Mouse (Mus musculus): Measurements from ENCODE around the gene H2-M10.5. TPM values are rescaled to one million over a fixed set of nuclear protein-coding genes. Genes with fewer than 3 reads are reported as not detected.
A peak's percentile ranks its signal among the peaks of the same experiment; 100 is the strongest.
"Not testable (repeated sequence)": the region's sequence is repeated elsewhere in the genome, so short reads cannot be mapped to it uniquely, and the experiment has no call there.

Gene H2-M10.5
- polyA plus RNA-seq, 1 experiment from 2014 or later = not detected

- WGBS (ENCODE audit: insufficient replicate concordance) = 47% methylated on average over 4 of the region's 4 CpGs
- not testable (repeated sequence) for H3K4me3 ChIP-seq (ENCODE audit: low read depth, low read length); H3K9ac ChIP-seq (ENCODE audit: low read depth, low read length); H3K27ac ChIP-seq (ENCODE audit: low read length); H3K4me1 ChIP-seq (ENCODE audit: control insufficient read depth, low read depth, low read length); H3K27me3 ChIP-seq (ENCODE audit: control insufficient read depth, insufficient read depth, low read depth, low read length); H3K9me3 ChIP-seq (replicated peaks; ENCODE audit: control insufficient read depth, low read length); H3K4me2 ChIP-seq (ENCODE audit: low read depth, low read length); H3K36me3 ChIP-seq (ENCODE audit: control insufficient read depth, insufficient read depth); ATAC-seq (ENCODE audit: low read depth)
Measured at GRCm38 (mm10) chr17:36799921-36800462, 27.3 kb downstream of the H2-M10.5 start.

- H3K27me3 ChIP-seq (ENCODE audit: control insufficient read depth, insufficient read depth, low read depth, low read length) = no peaks in the 10 kb centered on the region
- no peak within 1 kb of the TSS for H3K4me2 ChIP-seq (ENCODE audit: low read depth, low read length)
- H3K9ac ChIP-seq (ENCODE audit: low read depth, low read length) = no peak within 1 kb of the TSS
- H3K27ac ChIP-seq (ENCODE audit: low read length) = no peak within 1 kb of the TSS
- no peak for ATAC-seq (ENCODE audit: low read depth)
- no peaks in the 10 kb centered on the region for H3K36me3 ChIP-seq (ENCODE audit: control insufficient read depth, insufficient read depth)
- H3K4me1 ChIP-seq (ENCODE audit: control insufficient read depth, low read depth, low read length) = no peaks in the 10 kb centered on the region
- H3K9me3 ChIP-seq (replicated peaks; ENCODE audit: control insufficient read depth, low read length) = no peaks in the 10 kb centered on the region
- H3K4me3 ChIP-seq (ENCODE audit: low read depth, low read length) = no peak within 1 kb of the TSS
Measured at GRCm38 (mm10) chr17:36811871-36812270, 39.2 kb downstream of the H2-M10.5 start, which contains the start of gene H2-M10.6. Gene H2-M10.6, plus strand, starts transcription at chr17:36812171.

GRCm38 (mm10) chr17:36824005-36824404 lies 51.3 kb downstream of the H2-M10.5 start:
- peak; percentile 39; the same call in 1 of the 2 replicates for ATAC-seq (ENCODE audit: low read depth)
- H3K27me3 ChIP-seq (ENCODE audit: control insufficient read depth, insufficient read depth, low read depth, low read length) = no peaks in the 10 kb centered on the region

DNA sequence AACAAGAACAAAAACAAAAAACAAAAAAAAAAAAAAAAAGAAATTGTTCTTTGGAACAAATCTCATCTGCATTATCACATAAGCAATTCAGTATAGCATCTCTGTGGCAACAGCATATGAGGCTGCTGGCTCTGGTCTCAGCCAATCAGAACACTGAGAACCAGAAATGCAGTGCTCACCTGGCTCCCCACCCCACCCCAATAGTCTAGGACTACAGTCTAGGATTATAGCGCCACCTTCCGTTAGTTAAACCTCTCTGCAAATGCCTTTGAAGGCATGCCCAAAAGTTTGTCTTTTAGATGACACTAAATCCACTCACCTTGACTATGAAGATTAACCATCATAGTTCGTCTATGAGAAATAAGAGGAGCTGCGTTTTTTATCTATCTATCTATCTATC lies 52.8 kb downstream of the H2-M10.5 start:
- H3K9ac ChIP-seq (ENCODE audit: low read depth, low read length) = no peak overlapping the region
- H3K27me3 ChIP-seq (ENCODE audit: control insufficient read depth, insufficient read depth, low read depth, low read length) = no peaks in the 10 kb centered on the region
- H3K9me3 ChIP-seq (replicated peaks; ENCODE audit: control insufficient read depth, low read length) = no peaks in the 10 kb centered on the region
- no peak overlapping the region for H3K4me3 ChIP-seq (ENCODE audit: low read depth, low read length)
- no peak for ATAC-seq (ENCODE audit: low read depth)
- WGBS (ENCODE audit: insufficient replicate concordance) = 19% methylated on average over 4 of the region's 4 CpGs
- H3K36me3 ChIP-seq (ENCODE audit: control insufficient read depth, insufficient read depth) = no peaks in the 10 kb centered on the region
- no peaks in the 10 kb centered on the region for H3K4me1 ChIP-seq (ENCODE audit: control insufficient read depth, low read depth, low read length)
- H3K27ac ChIP-seq (ENCODE audit: low read length) = no peak overlapping the region
- no peak overlapping the region for H3K4me2 ChIP-seq (ENCODE audit: low read depth, low read length)

More at GRCm38 (mm10) chr17:36824005-36824404, 51.3 kb downstream of the H2-M10.5 start:
- Histone ChIP-seq H3K4me2 (ENCODE audit: low read depth, low read length) (0 out of 2 replicates have a peak overlapping the region, but pooled peaks have one; percentile 4), H3K9me3 (replicated peaks; ENCODE audit: control insufficient read depth, low read length) (no peaks in the 10 kb centered on the region), H3K4me1 (ENCODE audit: control insufficient read depth, low read depth, low read length) (no peaks in the 10 kb centered on the region), H3K4me3 (ENCODE audit: low read depth, low read length) (no peak overlapping the region), H3K36me3 (ENCODE audit: control insufficient read depth, insufficient read depth) (no peaks in the 10 kb centered on the region), H3K9ac (ENCODE audit: low read depth, low read length) (no peak overlapping the region), H3K27ac (ENCODE audit: low read length) (no peak overlapping the region)

Other genes with a start within 250 kb of the H2-M10.5 start
- not detected in 2 replicates for gene H2-M11, start 225.8 kb upstream of the H2-M10.5 start, polyA plus RNA-seq (2015; fragmentation: Nextera tagmentation; extraction: Ambion mirVana)
- gene H2-M9, start 130.2 kb upstream of the H2-M10.5 start, polyA plus RNA-seq (2015; fragmentation: Nextera tagmentation; extraction: Ambion mirVana) = not detected in 2 replicates
- not detected in 2 replicates for gene H2-M1, start 100.7 kb upstream of the H2-M10.5 start, polyA plus RNA-seq (2015; fragmentation: Nextera tagmentation; extraction: Ambion mirVana)
- gene H2-M10.6, start 39.3 kb downstream of the H2-M10.5 start, polyA plus RNA-seq (2015; fragmentation: Nextera tagmentation; extraction: Ambion mirVana) = not detected in 2 replicates
- 15.8 and 16.7 TPM in 2 replicates for gene Trim26, start 64.2 kb downstream of the H2-M10.5 start, polyA plus RNA-seq (2015; fragmentation: Nextera tagmentation; extraction: Ambion mirVana)
- 0.55 and 0.61 TPM in 2 replicates for gene Trim15, start 94.3 kb downstream of the H2-M10.5 start, polyA plus RNA-seq (2015; fragmentation: Nextera tagmentation; extraction: Ambion mirVana)
- gene Trim10, start 96.7 kb downstream of the H2-M10.5 start, polyA plus RNA-seq (2015; fragmentation: Nextera tagmentation; extraction: Ambion mirVana) = 285 and 295 TPM in 2 replicates
- not detected in 2 replicates for gene Trim40, start 117.2 kb downstream of the H2-M10.5 start, polyA plus RNA-seq (2015; fragmentation: Nextera tagmentation; extraction: Ambion mirVana)
- gene Trim31, start 125.2 kb downstream of the H2-M10.5 start, polyA plus RNA-seq (2015; fragmentation: Nextera tagmentation; extraction: Ambion mirVana) = 0.27 TPM in 1 of 2 replicates, not detected in the other
- 0.08 TPM in 1 of 2 replicates, not detected in the other for gene Rnf39, start 170.0 kb downstream of the H2-M10.5 start, polyA plus RNA-seq (2015; fragmentation: Nextera tagmentation; extraction: Ambion mirVana)
- gene Ppp1r11, start 178.8 kb downstream of the H2-M10.5 start, polyA plus RNA-seq (2015; fragmentation: Nextera tagmentation; extraction: Ambion mirVana) = 23.9 and 28.8 TPM in 2 replicates
- gene Znrd1, start 185.6 kb downstream of the H2-M10.5 start, polyA plus RNA-seq (2015; fragmentation: Nextera tagmentation; extraction: Ambion mirVana) = 20.9 and 21.3 TPM in 2 replicates
- 2.5 and 3.0 TPM in 2 replicates for gene Znrd1as, start 185.7 kb downstream of the H2-M10.5 start, polyA plus RNA-seq (2015; fragmentation: Nextera tagmentation; extraction: Ambion mirVana)
- gene 2410137M14Rik, start 208.3 kb downstream of the H2-M10.5 start, polyA plus RNA-seq (2015; fragmentation: Nextera tagmentation; extraction: Ambion mirVana) = not detected in 2 replicates
- not detected in 2 replicates for gene H2-M5, start 216.6 kb downstream of the H2-M10.5 start, polyA plus RNA-seq (2015; fragmentation: Nextera tagmentation; extraction: Ambion mirVana)
- gene Zfp57, start 228.3 kb downstream of the H2-M10.5 start, polyA plus RNA-seq (2015; fragmentation: Nextera tagmentation; extraction: Ambion mirVana) = 2.9 and 3.4 TPM in 2 replicates